Mouse (Mus musculus) E14TG2a.4 (cell line): ENCODE results near the gene Tmem214.

ENCODE experiments used
- CTCF ChIP-seq: conservative IDR thresholded peaks from 2 replicates; pipeline ENCODE4 v1.5.1; 2014; ENCODE audit warnings: low read length
- NANOG ChIP-seq: IDR thresholded peaks from 2 replicates; pipeline ENCODE4 v1.6.1; 2014; ENCODE audit warnings: borderline replicate concordance, low read length, mixed read lengths
- POU5F1 ChIP-seq: IDR thresholded peaks from 2 replicates; pipeline ENCODE4 v1.6.1; 2014; ENCODE audit warnings: low read length, borderline replicate concordance

- TF ChIP-seq CTCF: no peak
- no peak for TF ChIP-seq POU5F1
- no peak for TF ChIP-seq NANOG
These were observed 2.3 kb downstream of the Tmem214 start for GRCm38 (mm10) chr5:30870131-30870406.
